Mouse (Mus musculus) CH12.LX (cell line): ENCODE data around the gene Inpp1. TPM values are rescaled to one million over a fixed set of nuclear protein-coding genes. Genes with fewer than 3 reads are reported as not detected.

Source experiments
- DNase-seq: peaks from one replicate; pipeline ENCODE4 v3.0.0-alpha.2; 2013; ENCODE audit errors: extremely low read depth
- H3K27ac ChIP-seq: 2 replicates; pipeline ENCODE4 v1.5.1; 2012; ENCODE audit warnings: low read depth, mild to moderate bottlenecking, control low read depth, moderate library complexity; ENCODE audit not compliant: insufficient read depth
- H3K27me3 ChIP-seq: replicated peaks from 2 replicates; pipeline ENCODE3; 2012; ENCODE audit warnings: inconsistent platforms
- H3K36me3 ChIP-seq, 2 experiments: replicated peaks in 1 of 2; 2 replicates each; pipeline versions ENCODE3 to v1.6.1; 2012; ENCODE audit warnings: inconsistent platforms in 1 of 2, low read length in 1 of 2, mild to moderate bottlenecking in 1 of 2, mixed read lengths in 1 of 2, moderate library complexity in 1 of 2; ENCODE audit not compliant: control insufficient read depth in 1 of 2, insufficient read depth in 1 of 2
- H3K4me1 ChIP-seq, 2 experiments: 2 replicates each; pipeline ENCODE4 v1.6.1; 2012; ENCODE audit warnings: inconsistent platforms in 1 of 2, moderate library complexity in 1 of 2; ENCODE audit not compliant: insufficient read depth in 2 of 2, control insufficient read depth in 1 of 2
- H3K4me2 ChIP-seq: 2 replicates; pipeline ENCODE4 v1.6.1; 2012; ENCODE audit warnings: low read depth, mild to moderate bottlenecking, control low read depth; ENCODE audit not compliant: poor library complexity, insufficient read depth, severe bottlenecking
- H3K4me3 ChIP-seq, 3 experiments: fragments of 150-350 bp in 1 of 3; sonication (generic) in 1 of 3; replicated peaks in 1 of 3; 2 replicates each; pipeline versions ENCODE3 to v1.5.1; 2011 to 2012; ENCODE audit warnings: low read depth in 2 of 3, low read length in 2 of 3, mild to moderate bottlenecking in 2 of 3, moderate library complexity in 2 of 3, control low read depth in 1 of 3, improper control_type of control experiment in 1 of 3, inconsistent platforms in 1 of 3, mixed read lengths in 1 of 3; ENCODE audit not compliant: poor library complexity in 1 of 3
- H3K79me2 ChIP-seq: replicated peaks from 2 replicates; pipeline ENCODE4 v1.6.1; 2012; ENCODE audit warnings: mild to moderate bottlenecking, moderate library complexity; ENCODE audit not compliant: control insufficient read depth, poor library complexity, insufficient read depth, severe bottlenecking; ENCODE audit errors: extremely low read depth
- H3K9ac ChIP-seq: 2 replicates; pipeline ENCODE4 v1.6.1; 2012; ENCODE audit warnings: low read depth, mild to moderate bottlenecking, control low read depth, moderate library complexity; ENCODE audit not compliant: insufficient read depth
- H3K9me3 ChIP-seq: replicated peaks from 2 replicates; pipeline ENCODE3; 2012; ENCODE audit warnings: low read length, inconsistent platforms, mixed read lengths
- BHLHE40 ChIP-seq: IDR thresholded peaks from 2 replicates; pipeline ENCODE4 v1.6.1; 2011; ENCODE audit warnings: mild to moderate bottlenecking, low read depth, low read length, improper control_type of control experiment
- E2F4 ChIP-seq: IDR thresholded peaks from 2 replicates; pipeline ENCODE4 v1.6.1; 2011; ENCODE audit warnings: low read depth, low read length, improper control_type of control experiment; ENCODE audit not compliant: insufficient replicate concordance
- ETS1 ChIP-seq: conservative IDR thresholded peaks from 2 replicates; pipeline ENCODE4 v1.6.1; 2012; ENCODE audit warnings: low read depth, mild to moderate bottlenecking, inconsistent platforms, low read length, improper control_type of control experiment, moderate library complexity
- GABPA ChIP-seq: IDR thresholded peaks from 2 replicates; pipeline ENCODE4 v1.6.1; 2012; ENCODE audit warnings: low read depth, low read length, improper control_type of control experiment, inconsistent platforms; ENCODE audit not compliant: insufficient replicate concordance
- JUN ChIP-seq: IDR thresholded peaks from 2 replicates; pipeline ENCODE4 v1.6.1; 2011; ENCODE audit warnings: low read depth, mild to moderate bottlenecking, low read length, improper control_type of control experiment, moderate library complexity; ENCODE audit not compliant: insufficient read depth
- MAX ChIP-seq: IDR thresholded peaks from 2 replicates; pipeline ENCODE4 v1.6.1; 2011; ENCODE audit warnings: low read length, improper control_type of control experiment
- MXI1 ChIP-seq: IDR thresholded peaks from 2 replicates; pipeline ENCODE4 v1.6.1; 2011; ENCODE audit warnings: mild to moderate bottlenecking, low read depth, low read length, improper control_type of control experiment
- NELFE ChIP-seq: IDR thresholded peaks from 2 replicates; pipeline ENCODE4 v1.6.1; 2011; ENCODE audit warnings: low read depth, low read length, improper control_type of control experiment
- POLR2AphosphoS2 ChIP-seq: IDR thresholded peaks from 2 replicates; pipeline ENCODE4 v1.6.1; 2011; ENCODE audit warnings: low read depth, low read length, improper control_type of control experiment
- RCOR1 ChIP-seq: conservative IDR thresholded peaks from 2 replicates; pipeline ENCODE4 v1.6.1; 2012; ENCODE audit warnings: low read depth, mild to moderate bottlenecking, inconsistent platforms, low read length, improper control_type of control experiment
- SIN3A ChIP-seq: IDR thresholded peaks from 2 replicates; pipeline ENCODE4 v1.6.1; 2012; ENCODE audit warnings: low read length, improper control_type of control experiment, inconsistent platforms
- TBP ChIP-seq: conservative IDR thresholded peaks from 2 replicates; pipeline ENCODE4 v1.6.1; 2011; ENCODE audit warnings: low read depth, low read length, improper control_type of control experiment
- USF2 ChIP-seq: conservative IDR thresholded peaks from 2 replicates; pipeline ENCODE4 v1.6.1; 2011; ENCODE audit warnings: low read depth, low read length, improper control_type of control experiment
- ZC3H11A ChIP-seq: IDR thresholded peaks from 2 replicates; pipeline ENCODE4 v1.6.1; 2012; ENCODE audit warnings: low read depth, mild to moderate bottlenecking, inconsistent platforms, low read length, improper control_type of control experiment
- ZKSCAN1 ChIP-seq: IDR thresholded peaks from 2 replicates; pipeline ENCODE4 v1.6.1; 2012; ENCODE audit warnings: low read depth, inconsistent platforms, low read length, improper control_type of control experiment, borderline replicate concordance
- dilution Hi-C: fragments of 300-500 bp; cut with MboI; formaldehyde crosslinking; loops from 2 replicates; pipeline ENCODE4 v1.14.3; 2020; ENCODE audit warnings: low sequenced_read_pairs; ENCODE audit not compliant: extremely low pct_unique_long_range_greater_than_20kb, extremely low pct_ligation_motif_present
- in situ Hi-C: fragments of 300-500 bp; cut with MboI; formaldehyde crosslinking; loops from 3 replicates; pipeline ENCODE4 v1.14.3; 2019; ENCODE audit warnings: low sequenced_read_pairs, low pct_ligation_motif_present, low pct_unique_long_range_greater_than_20kb, mixed read lengths
- polyA plus RNA-seq: library from polyadenylated mRNA; unstranded; fragments of >175 nt; gene quantifications from 2 replicates; pipeline ENCODE4 v1.2.1, GENCODE M21; 2012; ENCODE audit warnings: low read depth; ENCODE audit not compliant: insufficient read length
- total RNA-seq, 2 experiments: library from RNA; depleted of rRNA; stranded (reverse); fragments of 300-350 nt in 1 of 2; fragments of >200 nt in 1 of 2; gene quantifications; 2 replicates each; pipeline ENCODE4 v1.2.3; 2012 to 2014

Inpp1 gene
- total and polyA plus RNA-seq, 3 experiments: 9.2 to 14.8 (median 10.0) TPM

- no peak for DNase-seq
- peak overlapping the region in 2 of 3 experiments; percentile 31 to 58 for H3K4me3 ChIP-seq
- in situ Hi-C loops: loop anchor here (10.0 kb wide), 1 partner anchor 110 kb away; no protein-coding TSS in a partner anchor
- peaks cover 4 to 28% of the 10 kb centered on the region in 2 experiments; a peak in 3 of 4 replicates for H3K4me1 ChIP-seq
- no peaks in the 10 kb centered on the region for H3K9me3 ChIP-seq
- no peaks in the 10 kb centered on the region for H3K27me3 ChIP-seq
- peaks cover 0 to 5% of the 10 kb centered on the region in 2 experiments for H3K36me3 ChIP-seq
- TF ChIP-seq SIN3A (no peak), MAX (no peak), JUN (no peak), ZC3H11A (no peak), USF2 (no peak), TBP (no peak), GABPA (no peak)
- TF ChIP-seq, all 38 proteins: peak for 0
- Histone ChIP-seq H3K27ac (no peak overlapping the region), H3K79me2 (no peaks in the 10 kb centered on the region), H3K4me2 (peak overlapping the region; percentile 75), H3K9ac (peak overlapping the region; percentile 54)
- dilution Hi-C loops: no loop called here
These were observed 26.9 kb upstream of the Inpp1 start for GRCm38 (mm10) chr1:52844354-52844753.

- H3K27me3 ChIP-seq: no peaks in the 10 kb centered on the region
- no peaks in the 10 kb centered on the region for H3K36me3 ChIP-seq
- H3K79me2 ChIP-seq: no peaks in the 10 kb centered on the region
- no peak overlapping the region for H3K27ac ChIP-seq
- H3K4me1 ChIP-seq: peaks cover 2 to 8% of the 10 kb centered on the region in 2 experiments; a peak in 2 of 4 replicates
- H3K9me3 ChIP-seq: no peaks in the 10 kb centered on the region
- H3K4me2 ChIP-seq: no peak overlapping the region
- no peak for DNase-seq
- in situ Hi-C loops (no loop called here), dilution Hi-C loops (no loop called here)
- H3K4me3 ChIP-seq: no peak overlapping the region
- TF ChIP-seq POLR2AphosphoS2: no peak
- TF ChIP-seq NELFE: no peak
- no peak for TF ChIP-seq BHLHE40
- no peak for TF ChIP-seq E2F4
- no peak overlapping the region for H3K9ac ChIP-seq
These were observed 21.6 kb upstream of the Inpp1 start for GRCm38 (mm10) chr1:52839099-52839498.

GRCm38 (mm10) chr1:52817813-52818147 is 292 bp upstream of the Inpp1 start:
- TF ChIP-seq ZKSCAN1: no peak
- TF ChIP-seq MXI1: 0 out of 2 replicates have a peak, but pooled peaks have one; percentile 35
- peak; percentile 65 for TF ChIP-seq MAX
- peak; percentile 72; the same call in 1 of the 2 replicates for TF ChIP-seq RCOR1
- TF ChIP-seq ETS1: 0 out of 2 replicates have a peak, but pooled peaks have one; percentile 21
- in situ Hi-C loops (no loop called here), dilution Hi-C loops (no loop called here)
- Histone ChIP-seq H3K79me2 (no peaks in the 10 kb centered on the region), H3K4me3 (peak overlapping the region in 2 of 3 experiments; percentile 70 to 81), H3K27ac (no peak overlapping the region), H3K27me3 (no peaks in the 10 kb centered on the region), H3K9me3 (no peaks in the 10 kb centered on the region), H3K9ac (no peak overlapping the region), H3K4me1 (peaks cover 2 to 22% of the 10 kb centered on the region in 2 experiments), H3K4me2 (peak overlapping the region; percentile 92; the same call in 1 of the 2 replicates), H3K36me3 (peaks cover 0 to 3% of the 10 kb centered on the region in 2 experiments)
- no peak for DNase-seq
